Mouse (Mus musculus) MEL (cell line): ENCODE data around the gene Slc39a7. TPM values are rescaled to one million over a fixed set of nuclear protein-coding genes. Genes with fewer than 3 reads are reported as not detected.
A peak's percentile ranks its signal among the peaks of the same experiment; 100 is the strongest.

Experiments
- DNase-seq: peaks from one replicate; pipeline ENCODE4 v3.0.0; 2011; ENCODE audit warnings: low read depth, low spot score
- H3K27ac ChIP-seq: 2 replicates; pipeline ENCODE4 v1.5.1; 2012; ENCODE audit warnings: low read depth, mild to moderate bottlenecking, control low read depth, low read length, moderate library complexity; ENCODE audit not compliant: control insufficient read depth
- H3K27me3 ChIP-seq, 2 experiments: fragments of 150-350 bp in 1 of 2; sonication (generic) in 1 of 2; 2 replicates each; pipeline ENCODE4 v1.6.1; 2012; ENCODE audit warnings: low read length in 2 of 2, mild to moderate bottlenecking in 2 of 2, improper control_type of control experiment in 1 of 2, moderate library complexity in 1 of 2; ENCODE audit not compliant: insufficient read depth in 2 of 2, control insufficient read depth in 1 of 2
- H3K36me3 ChIP-seq, 2 experiments: 2 replicates each; pipeline ENCODE4 v1.6.1; 2012 to 2014; ENCODE audit warnings: low read length in 2 of 2, improper control_type of control experiment in 1 of 2, inconsistent platforms in 1 of 2, mild to moderate bottlenecking in 1 of 2; ENCODE audit not compliant: insufficient read depth in 2 of 2, control insufficient read depth in 1 of 2
- H3K4me1 ChIP-seq, 2 experiments: fragments of 150-350 bp in 1 of 2; sonication (generic) in 1 of 2; 2 replicates each; pipeline ENCODE4 v1.6.1; 2012; ENCODE audit warnings: low read length in 2 of 2, improper control_type of control experiment in 1 of 2, mild to moderate bottlenecking in 1 of 2; ENCODE audit not compliant: insufficient read depth in 2 of 2, control insufficient read depth in 1 of 2
- H3K4me3 ChIP-seq, 2 experiments: fragments of 150-350 bp in 1 of 2; sonication (generic) in 1 of 2; 2 replicates each; pipeline ENCODE4 v1.5.1; 2012; ENCODE audit warnings: low read depth in 2 of 2, low read length in 2 of 2, mild to moderate bottlenecking in 2 of 2, moderate library complexity in 2 of 2, control low read depth in 1 of 2, improper control_type of control experiment in 1 of 2; ENCODE audit not compliant: control insufficient read depth in 1 of 2, insufficient read depth in 1 of 2
- H3K79me2 ChIP-seq: 2 replicates; pipeline ENCODE4 v1.6.1; 2012; ENCODE audit warnings: mild to moderate bottlenecking, low read length, moderate library complexity; ENCODE audit not compliant: control insufficient read depth, poor library complexity, insufficient read depth
- H3K9ac ChIP-seq: 2 replicates; pipeline ENCODE4 v1.6.1; 2012; ENCODE audit warnings: low read depth, mild to moderate bottlenecking, control low read depth, low read length, moderate library complexity; ENCODE audit not compliant: control insufficient read depth, poor library complexity, severe bottlenecking
- H3K9me3 ChIP-seq: fragments of 150-350 bp; sonication (generic); replicated peaks from 2 replicates; pipeline ENCODE4 v1.6.1; 2012; ENCODE audit warnings: mild to moderate bottlenecking, low read length, improper control_type of control experiment, moderate library complexity; ENCODE audit not compliant: insufficient read depth
- CHD1 ChIP-seq: IDR thresholded peaks from 2 replicates; pipeline ENCODE4 v1.6.1; 2012; ENCODE audit warnings: low read depth, mild to moderate bottlenecking, inconsistent platforms, low read length, improper control_type of control experiment
- CHD2 ChIP-seq: IDR thresholded peaks from 2 replicates; pipeline ENCODE4 v1.6.1; 2011; ENCODE audit warnings: low read length, improper control_type of control experiment
- E2F4 ChIP-seq: IDR thresholded peaks from 2 replicates; pipeline ENCODE4 v1.6.1; 2011; ENCODE audit warnings: low read depth, low read length, improper control_type of control experiment, borderline replicate concordance
- ELF1 ChIP-seq: IDR thresholded peaks from 2 replicates; pipeline ENCODE4 v1.6.1; 2014; ENCODE audit warnings: low read depth, mild to moderate bottlenecking, inconsistent platforms, low read length, improper control_type of control experiment, moderate library complexity
- EP300 ChIP-seq, 2 experiments: IDR thresholded peaks; 2 replicates each; pipeline ENCODE4 v1.6.1; 2011; ENCODE audit warnings: improper control_type of control experiment in 2 of 2, low read length in 2 of 2, low read depth in 1 of 2, mild to moderate bottlenecking in 1 of 2
- ETS1 ChIP-seq: IDR thresholded peaks from 2 replicates; pipeline ENCODE4 v1.6.1; 2012; ENCODE audit warnings: low read depth, mild to moderate bottlenecking, inconsistent platforms, low read length, improper control_type of control experiment, moderate library complexity
- GABPA ChIP-seq: IDR thresholded peaks from 2 replicates; pipeline ENCODE4 v1.6.1; 2012; ENCODE audit warnings: low read depth, mild to moderate bottlenecking, inconsistent platforms, low read length, improper control_type of control experiment, moderate library complexity
- HCFC1 ChIP-seq: IDR thresholded peaks from 2 replicates; pipeline ENCODE4 v1.6.1; 2012; ENCODE audit warnings: low read depth, mild to moderate bottlenecking, inconsistent platforms, low read length, improper control_type of control experiment, moderate library complexity
- JUND ChIP-seq: IDR thresholded peaks from 2 replicates; pipeline ENCODE4 v1.6.1; 2011; ENCODE audit warnings: low read depth, mild to moderate bottlenecking, improper control_type of control experiment, low read length
- MEF2A ChIP-seq: IDR thresholded peaks from 2 replicates; pipeline ENCODE4 v1.6.1; 2014; ENCODE audit warnings: low read depth, mild to moderate bottlenecking, inconsistent platforms, low read length, improper control_type of control experiment; ENCODE audit not compliant: poor library complexity, insufficient replicate concordance, severe bottlenecking; ENCODE audit errors: extremely low read depth
- MXI1 ChIP-seq: IDR thresholded peaks from 2 replicates; pipeline ENCODE4 v1.6.1; 2011; ENCODE audit warnings: mild to moderate bottlenecking, low read depth, low read length, improper control_type of control experiment
- MYB ChIP-seq: IDR thresholded peaks from 2 replicates; pipeline ENCODE4 v1.6.1; 2011; ENCODE audit warnings: mild to moderate bottlenecking, low read depth, low read length, improper control_type of control experiment
- MYC ChIP-seq: IDR thresholded peaks from 2 replicates; pipeline ENCODE4 v1.6.1; 2011; ENCODE audit warnings: low read depth, mild to moderate bottlenecking, low read length, improper control_type of control experiment, moderate library complexity
- NELFE ChIP-seq: IDR thresholded peaks from 2 replicates; pipeline ENCODE4 v1.6.1; 2011; ENCODE audit warnings: low read depth, low read length, improper control_type of control experiment
- POLR2A ChIP-seq, 2 experiments: IDR thresholded peaks; 2 replicates each; pipeline ENCODE4 v1.6.1; 2011 to 2012; ENCODE audit warnings: low read length in 2 of 2, mild to moderate bottlenecking in 2 of 2, control low read depth in 1 of 2, improper control_type of control experiment in 1 of 2, low read depth in 1 of 2, moderate library complexity in 1 of 2; ENCODE audit not compliant: control insufficient read depth in 1 of 2, insufficient read depth in 1 of 2, poor library complexity in 1 of 2
- POLR2AphosphoS2 ChIP-seq: IDR thresholded peaks from 2 replicates; pipeline ENCODE4 v1.6.1; 2011; ENCODE audit warnings: low read length, improper control_type of control experiment
- POLR2AphosphoS5 ChIP-seq: IDR thresholded peaks from 2 replicates; pipeline ENCODE4 v1.6.1; 2012; ENCODE audit warnings: low read depth, borderline replicate concordance, mild to moderate bottlenecking, inconsistent platforms, low read length, moderate library complexity, mixed read lengths
- RAD21 ChIP-seq: IDR thresholded peaks from 2 replicates; pipeline ENCODE4 v1.6.1; 2011; ENCODE audit warnings: mild to moderate bottlenecking, low read depth, low read length, improper control_type of control experiment
- RCOR1 ChIP-seq: IDR thresholded peaks from 2 replicates; pipeline ENCODE4 v1.6.1; 2012; ENCODE audit warnings: low read depth, mild to moderate bottlenecking, inconsistent platforms, low read length, improper control_type of control experiment
- SIN3A ChIP-seq: IDR thresholded peaks from 2 replicates; pipeline ENCODE4 v1.6.1; 2012; ENCODE audit warnings: low read length, improper control_type of control experiment, inconsistent platforms
- SMC3 ChIP-seq: IDR thresholded peaks from 2 replicates; pipeline ENCODE4 v1.6.1; 2011; ENCODE audit warnings: low read depth, low read length, improper control_type of control experiment
- TAL1 ChIP-seq: IDR thresholded peaks from 2 replicates; pipeline ENCODE4 v1.6.1; 2012; ENCODE audit warnings: mild to moderate bottlenecking, inconsistent platforms, low read length, moderate library complexity, mixed read lengths
- TBP ChIP-seq: IDR thresholded peaks from 2 replicates; pipeline ENCODE4 v1.8.0; 2011; ENCODE audit warnings: low read depth, low read length, improper control_type of control experiment
- UBTF ChIP-seq: IDR thresholded peaks from 2 replicates; pipeline ENCODE4 v1.6.1; 2012; ENCODE audit warnings: low read depth, mild to moderate bottlenecking, inconsistent platforms, low read length, improper control_type of control experiment, moderate library complexity, borderline replicate concordance; ENCODE audit not compliant: insufficient read depth
- USF1 ChIP-seq: IDR thresholded peaks from 2 replicates; pipeline ENCODE4 v1.6.1; 2014; ENCODE audit warnings: low read depth, mild to moderate bottlenecking, inconsistent platforms, low read length, improper control_type of control experiment, moderate library complexity
- USF2 ChIP-seq, 2 experiments: IDR thresholded peaks; 2 replicates each; pipeline ENCODE4 v1.6.1; 2011 to 2012; ENCODE audit warnings: improper control_type of control experiment in 2 of 2, low read length in 2 of 2, borderline replicate concordance in 1 of 2, inconsistent platforms in 1 of 2, low read depth in 1 of 2, mild to moderate bottlenecking in 1 of 2; ENCODE audit not compliant: insufficient read depth in 1 of 2
- ZKSCAN1 ChIP-seq: IDR thresholded peaks from 2 replicates; pipeline ENCODE4 v1.6.1; 2012; ENCODE audit warnings: low read depth, mild to moderate bottlenecking, inconsistent platforms, low read length, improper control_type of control experiment, moderate library complexity
- ZMIZ1 ChIP-seq: IDR thresholded peaks from 2 replicates; pipeline ENCODE4 v1.6.1; 2012; ENCODE audit warnings: low read depth, mild to moderate bottlenecking, inconsistent platforms, low read length, improper control_type of control experiment, moderate library complexity
- polyA plus RNA-seq, 2 experiments: library from polyadenylated mRNA; stranded (reverse) in 1 of 2; unstranded in 1 of 2; fragments of >175 nt in 1 of 2; fragments of >200 nt in 1 of 2; gene quantifications; 2 replicates each; pipeline versions ENCODE4 v1.2.1 to v1.2.4; 2012; ENCODE audit warnings: low replicate concordance in 2 of 2, low read depth in 1 of 2; ENCODE audit not compliant: insufficient read length in 2 of 2, insufficient read depth in 1 of 2, missing spikeins in 1 of 2
- total RNA-seq: library from RNA; depleted of rRNA; stranded (reverse); fragments of 300-350 nt; gene quantifications from 2 replicates; pipeline ENCODE4 v1.2.3, GENCODE M21; 2012

Gene Slc39a7
- total and polyA plus RNA-seq, 3 experiments: 150 to 152 TPM; not detected in 1

GRCm38 (mm10) chr17:34024861-34025755 lies 6.4 kb downstream of the Slc39a7 start:
- Histone ChIP-seq H3K4me1 (peaks cover 0 to 24% of the 10 kb centered on the region in 2 experiments; a peak in 2 of 4 replicates), H3K79me2 (peaks cover 21% of the 10 kb centered on the region), H3K4me3 (peak overlapping the region; percentile 90 to 96), H3K9me3 (no peaks in the 10 kb centered on the region), H3K27ac (peak overlapping the region; percentile 69), H3K9ac (peak overlapping the region; percentile 96), H3K36me3 (peaks cover 3 to 10% of the 10 kb centered on the region in 2 experiments; a peak in 3 of 4 replicates), H3K27me3 (no peaks in the 10 kb centered on the region)
- DNase-seq: no peak
- TF ChIP-seq TBP (no peak), CHD1 (no peak), MXI1 (no peak; the same call in 1 of the 2 replicates), POLR2A (IDR thresholded peaks at IDR 0.05; ENCODE audit: control insufficient read depth in 1 of 2, insufficient read depth in 1 of 2, low read depth in 1 of 2, low read length in 2 of 2, poor library complexity in 1 of 2) (0 out of 4 replicates have a peak, but pooled peaks of 1 of the 2 experiments have one; percentile 51), ELF1 (0 out of 2 replicates have a peak, but pooled peaks have one; percentile 9), MYB (no peak), SIN3A (no peak; the same call in 1 of the 2 replicates), ZMIZ1 (no peak; the same call in 1 of the 2 replicates), USF2 (IDR thresholded peaks at IDR 0.05; ENCODE audit: borderline replicate concordance in 1 of 2, insufficient read depth in 1 of 2, low read depth in 1 of 2, low read length in 2 of 2) (no peak), POLR2AphosphoS2 (peak; percentile 50), RCOR1 (no peak), E2F4 (no peak), HCFC1 (no peak), TAL1 (no peak), UBTF (peak; percentile 93; the same call in 1 of the 2 replicates), SMC3 (no peak), ETS1 (no peak), GABPA (no peak)

- Histone ChIP-seq H3K9me3 (no peaks in the 10 kb centered on the region), H3K36me3 (peaks cover 3 to 7% of the 10 kb centered on the region in 2 experiments; a peak in 3 of 4 replicates)
- DNase-seq: peak; percentile 84
- TF ChIP-seq MYC (0 out of 2 replicates have a peak, but pooled peaks have one; percentile 73), TAL1 (no peak), EP300 (IDR thresholded peaks at IDR 0.05; ENCODE audit: low read depth in 1 of 2, low read length in 2 of 2) (0 out of 4 replicates have a peak, but pooled peaks of 1 of the 2 experiments have one; percentile 19), ETS1 (no peak), MEF2A (no peak), USF1 (no peak), SIN3A (peak; percentile 80), MXI1 (no peak; the same call in none of the 2 replicates), ZKSCAN1 (no peak), CHD2 (no peak; the same call in 1 of the 2 replicates), ELF1 (no peak), RAD21 (no peak), POLR2AphosphoS5 (no peak), NELFE (peak; percentile 75), JUND (no peak)
These were observed 7.1 kb downstream of the Slc39a7 start, which contains the start of gene Ring1 for GRCm38 (mm10) chr17:34024317-34024821. Gene Ring1 (minus strand): TSS chr17:34024680.

More at GRCm38 (mm10) chr17:34024317-34024821, 7.1 kb downstream of the Slc39a7 start, which contains the start of gene Ring1:
- peaks cover 0 to 20% of the 10 kb centered on the region in 2 experiments; a peak in 2 of 4 replicates for H3K4me1 ChIP-seq
- peaks cover 17% of the 10 kb centered on the region for H3K79me2 ChIP-seq
- peak within 1 kb of the TSS; percentile 69 for H3K27ac ChIP-seq
- peak within 1 kb of the TSS; percentile 90 to 96 for H3K4me3 ChIP-seq
- no peaks in the 10 kb centered on the region for H3K27me3 ChIP-seq
- peak within 1 kb of the TSS; percentile 96 for H3K9ac ChIP-seq
